14 mouse cellular contexts compared by ENCODE assay signal in the genomic region with DNA sequence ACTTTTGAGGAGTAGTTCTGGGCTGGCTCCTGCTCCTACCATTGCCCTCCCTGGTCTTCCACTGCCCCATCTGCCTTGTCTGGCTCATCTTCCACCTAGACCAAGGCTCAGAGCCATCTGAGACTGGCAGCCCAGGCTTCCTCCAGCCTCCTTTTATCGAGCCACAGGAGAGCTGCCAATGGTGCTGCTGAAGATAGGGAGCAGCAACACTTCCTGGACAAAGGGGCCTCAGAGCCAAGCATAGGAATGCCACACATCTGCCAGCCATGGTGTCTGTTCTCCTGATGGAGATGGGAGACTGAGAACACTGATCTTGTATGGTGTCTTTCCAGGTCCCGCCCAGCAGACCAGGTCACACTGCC. TPM values are rescaled to one million over a fixed set of nuclear protein-coding genes. Genes with fewer than 3 reads are reported as not detected.
A peak's percentile ranks its signal among the peaks of the same experiment; 100 is the strongest.
DNase-seq lines count a peak whose midpoint lies in the region; TF ChIP-seq lines count a peak whose summit lies in the region.
"Had no signal": no experiment of that assay in that cellular context is flagged by ENCODE, and none has a peak within 500 bp of the region (broad histone marks: within the 10 kb centered on the region; RNA-seq: fewer than 3 reads in every experiment).

No protein-coding gene starts in this region.

- H3K4me3 ChIP-seq in heart, embryonic 10.5 days, result no peak overlapping the region
- no peak overlapping the region for H3K4me3 ChIP-seq in olfactory bulb, adult 2 months (ENCODE audit: insufficient read depth, low read depth, low read length)
- H3K4me3 ChIP-seq: forebrain, embryonic 12.5 days had no signal

- no peaks in the 10 kb centered on the region for H3K36me3 ChIP-seq in heart, embryonic 10.5 days
- H3K36me3 ChIP-seq: forebrain, embryonic 12.5 days had no signal

- no peak for TF ChIP-seq POLR2A in olfactory bulb, adult 2 months (IDR thresholded peaks at IDR 0.05; ENCODE audit: insufficient read depth, low read depth, low read length)

- intact Hi-C loops in heart, postnatal 14 days (cut with DNase I), result loop anchor here (2.0 to 5.0 kb wide), 2 partner anchors 16 to 47 kb away; no protein-coding TSS in a partner anchor

- DNase-seq in heart, embryonic 10.5 days (ENCODE audit: low spot score), result no peak
- DNase-seq in heart, postnatal 14 days, result no peak
- DNase-seq in layer of hippocampus, postnatal 10 days (ENCODE audit: low spot score in 2 of 2), result peak; percentile 25 to 30
- no peak for DNase-seq in layer of hippocampus, adult 11-12 months (ENCODE audit: low spot score)
- DNase-seq in cerebellum, postnatal 10 days, result peak; percentile 42 to 66
- no peak for DNase-seq in adrenal gland, postnatal 25 days
- no peak for DNase-seq in liver
- DNase-seq: kidney, postnatal 10 days; layer of hippocampus, adult 9-11 months; lung, embryonic 14.5 days; right cerebral cortex, postnatal 4 days; thymus, adult 2 months had no signal

- H3K9me3 ChIP-seq in heart, embryonic 10.5 days, result no peaks in the 10 kb centered on the region
- H3K9me3 ChIP-seq: forebrain, embryonic 12.5 days had no signal

- TF ChIP-seq CTCF in olfactory bulb, adult 2 months (IDR thresholded peaks at IDR 0.05; ENCODE audit: insufficient read depth, low read depth, low read length), result no peak

- peak overlapping the region; percentile 85 for H3K27ac ChIP-seq in heart, embryonic 10.5 days
- 0 out of 2 replicates have a peak overlapping the region, but pooled peaks have one; percentile 1 for H3K27ac ChIP-seq in olfactory bulb, adult 2 months (ENCODE audit: insufficient read depth, low read depth, low read length)
- H3K27ac ChIP-seq: forebrain, embryonic 12.5 days had no signal

- no peaks in the 10 kb centered on the region for H3K27me3 ChIP-seq in heart, embryonic 10.5 days (ENCODE audit: insufficient read depth, poor library complexity, severe bottlenecking)
- H3K27me3 ChIP-seq: forebrain, embryonic 12.5 days had no signal

- WGBS in heart, embryonic 10.5 days, result 77% methylated on average over 2 of the region's 2 CpGs
- 69% methylated on average over 2 of the region's 2 CpGs for WGBS in olfactory bulb, adult 2 months

- peaks cover 62% of the 10 kb centered on the region for H3K4me1 ChIP-seq in heart, embryonic 10.5 days
- peaks cover 31% of the 10 kb centered on the region for H3K4me1 ChIP-seq in olfactory bulb, adult 2 months (ENCODE audit: control insufficient read depth, insufficient read depth, low read length)

RNA-seq across cellular contexts. Expression of a gene that starts 53.2 kb away (rescaled TPM):
- polyA plus RNA-seq in heart, embryonic 10.5 days (2016; fragmentation: Nextera tagmentation; extraction: Ambion mirVana), result 40.4 and 49.8 TPM in 2 replicates
- 10 to 100 TPM; 83.2 to 85.0 TPM for total RNA-seq in heart, postnatal 14 days (2021)
- 1 to 10 TPM; 3.7 to 7.2 TPM for total RNA-seq in layer of hippocampus, postnatal 10 days (2021)
- not detected in 2 replicates for polyA plus RNA-seq in olfactory bulb, adult 2 months (2012; ENCODE audit: insufficient read depth, insufficient read length, low replicate concordance, missing spikeins)
- 21.2 and 23.6 TPM in 2 replicates for total RNA-seq in adrenal gland, postnatal 25 days (2021)

Comparison
In these comparisons a context has a peak if more than half of its experiments do, and no peak if none do; other contexts are left out.
1. DNase-seq: peak in layer of hippocampus, postnatal 10 days (2 of 2) and cerebellum, postnatal 10 days (2 of 2); none in heart, embryonic 10.5 days (single experiment), heart, postnatal 14 days (0 of 2), layer of hippocampus, adult 11-12 months (single experiment), adrenal gland, postnatal 25 days (single experiment) and liver (single experiment).